Mouse (Mus musculus) hindbrain, postnatal 0 days (tissue): Measurements from ENCODE around the gene Ptges. TPM values are rescaled to one million over a fixed set of nuclear protein-coding genes. Genes with fewer than 3 reads are reported as not detected.
A peak's percentile ranks its signal among the peaks of the same experiment; 100 is the strongest.

Experiments
- ATAC-seq: fragments of 200-750 bp; cut with Nextera tagmentation; 2 replicates; pipeline ENCODE4 v1.8.0; 2017; ENCODE audit warnings: mild to moderate bottlenecking, moderate TSS enrichment, moderate library complexity
- DNase-seq: peaks from one replicate; pipeline ENCODE4 v3.0.0-alpha.2; 2015; ENCODE audit warnings: low spot score
- H3K27ac ChIP-seq: fragments of 300-500 bp; sonication (generic); 2 replicates; pipeline ENCODE4 v1.5.1; 2014; ENCODE audit warnings: mild to moderate bottlenecking
- H3K27me3 ChIP-seq: fragments of 300-500 bp; sonication (generic); 2 replicates; pipeline ENCODE4 v1.6.1; 2014; ENCODE audit warnings: low read length, mixed read lengths; ENCODE audit not compliant: insufficient read depth
- H3K36me3 ChIP-seq: fragments of 300-500 bp; sonication (generic); 2 replicates; pipeline ENCODE4 v1.6.1; 2014; ENCODE audit warnings: low read length, mixed read lengths; ENCODE audit not compliant: insufficient read depth
- H3K4me1 ChIP-seq: fragments of 300-500 bp; sonication (generic); 2 replicates; pipeline ENCODE4 v1.6.1; 2014; ENCODE audit warnings: antibody characterized with exemption, low read length, mixed read lengths; ENCODE audit not compliant: insufficient read depth
- H3K4me2 ChIP-seq: fragments of 300-500 bp; sonication (generic); 2 replicates; pipeline ENCODE4 v1.6.1; 2014; ENCODE audit warnings: low read depth, mild to moderate bottlenecking, low read length, moderate library complexity, mixed read lengths
- H3K4me3 ChIP-seq: fragments of 300-500 bp; sonication (generic); 2 replicates; pipeline ENCODE4 v1.5.1; 2014; ENCODE audit warnings: low read length
- H3K9ac ChIP-seq: fragments of 300-500 bp; sonication (generic); replicated peaks from 2 replicates; pipeline ENCODE4 v1.6.1; 2014; ENCODE audit warnings: mild to moderate bottlenecking, low read length, moderate library complexity, mixed read lengths
- H3K9me3 ChIP-seq: fragments of 300-500 bp; sonication (generic); 2 replicates; pipeline ENCODE4 v1.6.1; 2016; ENCODE audit warnings: low read length, mixed read lengths
- CTCF ChIP-seq: IDR thresholded peaks from 2 replicates; pipeline ENCODE4 v1.5.1; 2016; ENCODE audit warnings: antibody characterized with exemption, control low read depth, low read depth
- WGBS: fragments of 180-500 bp; shearing (Covaris S2); extraction: QIAGEN DNeasy Blood & Tissue Kit; methylation state at CpG from one replicate; pipeline ENCODE4 v1.1.7; 2014; 5-methylcytosine and 5-hydroxymethylcytosine counted together
- polyA plus RNA-seq: library from polyadenylated mRNA; unstranded; fragments of >200 nt; fragmentation: Nextera tagmentation; extraction: Ambion mirVana; gene quantifications from 2 replicates; pipeline ENCODE4 v1.2.1, GENCODE M21; 2015
- total RNA-seq: library from RNA; depleted of rRNA; stranded (reverse); fragments of >200 nt; gene quantifications from 2 replicates; pipeline ENCODE4 v1.2.3, GENCODE M21; 2014

Gene Ptges
- total and polyA plus RNA-seq, 2 experiments from 2014 or later: 8.4 to 13.3 TPM

DNA sequence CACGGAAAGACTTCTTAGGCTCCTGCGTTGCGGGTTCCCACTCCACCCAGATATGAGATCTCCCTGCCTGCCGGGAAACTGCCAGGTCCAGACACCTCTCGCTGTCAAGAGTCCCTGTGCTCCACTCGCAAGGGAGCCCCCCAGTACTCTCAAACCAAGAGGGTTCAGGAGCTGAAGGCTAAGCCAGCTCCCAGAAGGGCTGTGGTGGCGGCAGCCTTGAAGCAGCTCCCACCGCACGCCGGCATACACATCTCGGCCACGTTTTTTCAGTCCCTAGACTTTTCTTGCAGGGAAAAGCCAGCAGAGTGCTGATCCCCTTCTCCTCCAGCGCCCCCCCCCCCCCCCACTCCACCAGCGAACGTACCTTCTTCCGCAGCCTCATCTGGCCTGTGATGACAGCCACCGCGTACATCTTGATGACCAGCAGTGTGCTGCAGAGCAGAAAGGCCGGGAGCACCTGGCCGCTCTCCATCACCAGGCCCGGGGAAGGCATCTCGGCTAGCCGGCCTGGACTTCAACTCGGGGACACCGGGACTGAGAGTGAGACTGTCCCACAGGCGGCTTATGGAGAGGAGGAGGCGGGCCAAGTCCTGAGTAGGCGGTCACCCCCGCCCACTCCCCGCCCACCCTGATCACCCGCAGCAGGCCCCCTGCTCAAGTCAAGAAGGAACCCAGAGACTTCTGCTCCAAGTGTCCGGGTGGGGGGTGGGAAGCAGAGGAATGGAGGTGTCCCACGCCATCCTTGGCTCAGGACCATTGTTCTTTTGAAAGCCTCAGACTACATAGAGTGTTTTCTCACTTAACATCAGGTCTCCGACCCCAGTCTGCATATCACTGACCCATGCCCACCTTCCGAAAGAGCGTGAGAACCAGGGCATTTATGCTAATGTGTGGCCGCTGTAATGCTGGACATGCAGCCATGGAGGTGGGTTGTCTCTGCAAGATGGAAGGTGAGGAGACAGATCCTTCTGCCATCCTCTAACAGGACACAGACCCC lies 26.6 kb downstream of the Ptges start:
- Histone ChIP-seq H3K4me1 (peaks cover 6% of the 10 kb centered on the region; the same call in 1 of the 2 replicates), H3K9me3 (no peaks in the 10 kb centered on the region), H3K27me3 (no peaks in the 10 kb centered on the region), H3K27ac (no peak overlapping the region), H3K9ac (peak overlapping the region; percentile 45), H3K36me3 (no peaks in the 10 kb centered on the region), H3K4me2 (peak overlapping the region; percentile 66), H3K4me3 (peak overlapping the region; percentile 35)
- TF ChIP-seq CTCF: no peak
- ATAC-seq (peak; percentile 53; the same call in 1 of the 2 replicates), DNase-seq (peak; percentile 32)
- WGBS: 11% methylated on average over 35 of the region's 37 CpGs

DNA sequence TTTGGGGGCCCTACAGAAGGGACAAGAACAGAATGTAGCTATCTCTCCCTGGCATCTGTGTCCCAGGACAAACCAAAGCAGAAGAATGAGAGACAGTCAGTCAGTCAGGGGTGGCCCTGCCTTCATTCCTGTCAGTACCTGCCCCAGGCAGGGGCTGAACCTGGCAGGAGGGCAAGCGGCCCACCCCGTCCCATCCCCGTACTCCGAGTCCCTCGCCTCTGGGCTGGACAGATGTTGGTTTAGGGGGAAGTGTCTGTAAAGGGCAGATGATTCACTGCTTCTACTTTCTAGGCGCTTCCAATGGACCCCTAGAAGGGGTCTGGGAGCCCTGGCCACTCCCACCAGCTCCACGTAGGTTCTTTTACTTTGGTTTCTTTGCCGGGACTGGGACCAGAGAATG lies 27.4 kb downstream of the Ptges start:
- ATAC-seq: no peak
- Histone ChIP-seq H3K4me1 (peaks cover 6% of the 10 kb centered on the region; the same call in 1 of the 2 replicates), H3K9me3 (no peaks in the 10 kb centered on the region), H3K27me3 (no peaks in the 10 kb centered on the region), H3K4me2 (peak overlapping the region; percentile 66), H3K36me3 (no peaks in the 10 kb centered on the region), H3K27ac (no peak overlapping the region), H3K4me3 (peak overlapping the region; percentile 35), H3K9ac (peak overlapping the region; percentile 45; the same call in 1 of the 2 replicates)
- no peak for TF ChIP-seq CTCF
- no peak for DNase-seq
- WGBS: 47% methylated on average over 8 of the region's 8 CpGs

DNA sequence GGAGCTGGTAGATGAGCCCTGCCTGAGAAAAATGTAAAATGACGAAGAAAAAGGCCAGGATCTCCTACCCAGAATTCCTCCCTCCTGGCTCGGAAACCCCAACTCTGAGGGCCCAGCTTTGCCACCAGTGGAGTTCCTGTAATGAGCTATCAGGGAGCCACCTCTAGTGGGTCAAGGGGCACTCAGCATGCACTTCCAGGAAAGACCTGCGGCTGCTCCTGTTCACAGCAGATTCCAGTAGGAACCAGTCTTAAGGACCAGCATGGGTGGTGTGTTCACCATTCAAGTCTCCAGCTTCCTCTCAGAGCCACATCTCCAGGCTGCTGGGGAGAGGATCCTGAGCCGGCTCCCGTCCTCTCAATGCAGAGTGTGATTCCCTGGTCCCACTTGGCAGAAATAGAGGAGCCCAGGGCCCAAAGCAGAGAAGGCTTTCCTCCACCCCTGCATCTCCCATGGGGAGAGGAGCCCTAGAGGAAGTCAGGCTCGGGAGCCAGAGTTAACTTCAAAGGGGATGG lies 28.0 kb downstream of the Ptges start:
- 66% methylated on average over 6 of the region's 6 CpGs for WGBS
- Histone ChIP-seq H3K27ac (no peak overlapping the region), H3K4me1 (peaks cover 6% of the 10 kb centered on the region; the same call in 1 of the 2 replicates), H3K4me2 (peak overlapping the region; percentile 66; the same call in 1 of the 2 replicates), H3K36me3 (no peaks in the 10 kb centered on the region), H3K9me3 (no peaks in the 10 kb centered on the region), H3K27me3 (no peaks in the 10 kb centered on the region), H3K4me3 (no peak overlapping the region), H3K9ac (no peak overlapping the region)
- DNase-seq: no peak
- no peak for ATAC-seq
- no peak for TF ChIP-seq CTCF

DNA sequence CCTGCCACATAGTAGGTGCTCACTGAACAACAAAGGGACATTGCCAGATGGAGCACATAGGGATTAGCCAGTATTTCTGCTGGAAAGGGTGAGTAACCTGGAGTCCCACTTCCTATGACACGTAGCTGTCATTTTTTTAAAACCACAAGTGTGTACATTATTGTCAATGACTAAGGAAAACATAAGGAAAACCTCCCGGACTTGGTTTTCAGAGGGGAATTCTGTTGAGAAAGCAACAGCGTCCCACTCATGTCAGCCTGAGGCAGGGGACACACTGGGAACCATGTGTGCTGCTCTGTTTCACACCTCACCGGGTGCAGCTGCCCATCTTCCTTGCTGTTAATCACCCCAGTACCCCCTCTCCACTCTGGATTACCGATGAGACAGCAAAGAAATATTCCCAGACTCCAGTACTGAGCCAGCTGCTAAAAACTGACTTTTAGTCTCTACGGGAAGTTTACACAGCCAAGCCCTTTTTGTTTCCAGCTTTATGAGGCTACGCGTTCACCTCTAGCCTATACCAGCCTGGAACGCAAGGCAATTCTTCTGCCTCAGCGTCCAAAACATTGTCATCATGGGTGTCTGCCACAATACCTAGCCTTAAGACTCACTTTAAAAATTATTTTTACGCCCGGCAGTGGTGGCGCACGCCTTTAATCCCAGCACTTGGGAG lies 30.1 kb downstream of the Ptges start:
- Histone ChIP-seq H3K4me2 (no peak overlapping the region), H3K9ac (no peak overlapping the region), H3K4me3 (no peak overlapping the region), H3K27ac (no peak overlapping the region), H3K27me3 (no peaks in the 10 kb centered on the region), H3K4me1 (peaks cover 6% of the 10 kb centered on the region; the same call in 1 of the 2 replicates), H3K36me3 (no peaks in the 10 kb centered on the region), H3K9me3 (no peaks in the 10 kb centered on the region)
- DNase-seq (no peak), ATAC-seq (no peak)
- 81% methylated on average over 14 of the region's 14 CpGs for WGBS
- TF ChIP-seq CTCF: no peak

DNA sequence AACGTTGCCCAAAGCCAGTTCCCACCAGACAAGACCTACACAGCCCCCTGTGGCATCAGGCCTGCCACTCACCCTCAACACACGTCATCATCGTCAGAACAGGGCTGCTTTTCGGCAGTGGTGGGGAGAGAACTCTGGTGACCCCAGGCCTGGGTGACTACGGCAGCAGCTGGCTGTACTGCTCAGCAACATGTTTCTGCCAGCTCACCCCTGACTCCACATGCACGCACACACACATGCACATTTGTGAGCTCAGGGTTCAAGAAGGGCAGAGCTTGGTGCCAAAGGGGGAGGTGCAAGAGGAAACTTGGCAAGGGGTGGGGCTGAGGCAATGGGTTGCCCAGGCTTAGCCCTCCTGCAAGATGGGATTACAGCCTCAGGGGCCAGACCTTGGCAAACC lies 32.4 kb downstream of the Ptges start:
- no peaks in the 10 kb centered on the region for H3K36me3 ChIP-seq
- WGBS: 38% methylated on average over 6 of the region's 6 CpGs
- no peak overlapping the region for H3K4me3 ChIP-seq
- no peak for TF ChIP-seq CTCF
- no peak overlapping the region for H3K27ac ChIP-seq
- no peak overlapping the region for H3K4me2 ChIP-seq
- no peaks in the 10 kb centered on the region for H3K9me3 ChIP-seq
- H3K9ac ChIP-seq: no peak overlapping the region
- no peaks in the 10 kb centered on the region for H3K27me3 ChIP-seq
- DNase-seq: peak; percentile 26
- no peaks in the 10 kb centered on the region for H3K4me1 ChIP-seq
- peak; percentile 56; the same call in 1 of the 2 replicates for ATAC-seq

DNA sequence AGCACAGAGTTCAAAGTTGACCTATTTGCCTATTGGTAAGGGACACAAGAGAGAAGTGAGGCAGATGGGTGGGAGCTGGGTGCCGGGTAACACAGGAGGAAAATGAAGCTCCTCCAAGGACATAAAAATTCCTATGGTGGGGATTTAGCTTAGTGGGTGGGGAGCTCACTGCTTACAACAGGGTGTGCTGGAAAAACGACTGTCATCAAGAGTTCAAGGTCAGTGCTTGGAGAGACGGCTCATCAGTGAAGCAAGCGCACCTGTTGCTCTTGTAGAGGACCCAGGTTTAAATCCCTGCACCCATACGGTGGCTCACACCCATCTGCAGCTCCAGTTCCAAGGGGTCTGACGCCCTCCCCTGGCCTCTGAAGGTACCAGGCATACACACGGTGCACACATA lies 35.7 kb downstream of the Ptges start:
- 87% methylated on average over 7 of the region's 7 CpGs for WGBS
- TF ChIP-seq CTCF: no peak
- H3K36me3 ChIP-seq: no peaks in the 10 kb centered on the region
- DNase-seq: no peak
- ATAC-seq: no peak
- no peaks in the 10 kb centered on the region for H3K9me3 ChIP-seq
- H3K4me3 ChIP-seq: no peak overlapping the region
- H3K4me1 ChIP-seq: no peaks in the 10 kb centered on the region
- H3K27me3 ChIP-seq: no peaks in the 10 kb centered on the region
- H3K9ac ChIP-seq: no peak overlapping the region
- H3K4me2 ChIP-seq: no peak overlapping the region
- H3K27ac ChIP-seq: no peak overlapping the region
